Mouse (Mus musculus): ENCODE data around the gene Dnajb1.

Gene Dnajb1

GRCm38 (mm10) chr8:83654725-83655124 lies 46.7 kb downstream of the Dnajb1 start:
- no peak for DNase-seq (ENCODE audit: low read depth, low spot score)

- no peak for DNase-seq (ENCODE audit: low read depth, low spot score)
Measured at GRCm38 (mm10) chr8:83656043-83656442, 48.0 kb downstream of the Dnajb1 start.

- no peak for DNase-seq (ENCODE audit: low read depth, low spot score)
Measured at GRCm38 (mm10) chr8:83656484-83657246, 48.7 kb downstream of the Dnajb1 start.

- DNase-seq (ENCODE audit: low read depth, low spot score), result no peak
Measured at GRCm38 (mm10) chr8:83660545-83660944, 52.6 kb downstream of the Dnajb1 start.

GRCm38 (mm10) chr8:83660995-83661680 lies 53.1 kb downstream of the Dnajb1 start:
- no peak for DNase-seq (ENCODE audit: low read depth, low spot score)

All from retina, adult 2 months (tissue).